Mouse (Mus musculus) cerebellum, adult 2 months (tissue): Measurements from ENCODE around the gene Apoa2.
"Not testable (repeated sequence)": the region's sequence is repeated elsewhere in the genome, so short reads cannot be mapped to it uniquely, and the experiment has no call there.

Experiments used
- CTCF ChIP-seq: fragments of 200-500 bp; IDR thresholded peaks from 2 replicates; pipeline ENCODE4 v1.5.1; 2011; ENCODE audit warnings: low read depth, mild to moderate bottlenecking, control low read depth, low read length, moderate library complexity, borderline replicate concordance; ENCODE audit not compliant: insufficient read depth
- POLR2A ChIP-seq: fragments of 200-500 bp; IDR thresholded peaks from 2 replicates; pipeline ENCODE4 v1.6.1; 2011; ENCODE audit warnings: low read length, control low read depth, borderline replicate concordance; ENCODE audit not compliant: insufficient read depth

GRCm38 (mm10) chr1:171241952-171242351 is 17.1 kb downstream of the Apoa2 start:
- not testable (repeated sequence) for TF ChIP-seq CTCF, POLR2A
